Mouse (Mus musculus) liver, postnatal 0 days (tissue): Measurements from ENCODE around the gene Vmn2r111. TPM values are rescaled to one million over a fixed set of nuclear protein-coding genes. Genes with fewer than 3 reads are reported as not detected.
"Not testable (repeated sequence)": the region's sequence is repeated elsewhere in the genome, so short reads cannot be mapped to it uniquely, and the experiment has no call there.

Experiments
- ATAC-seq: fragments of 200-750 bp; cut with Nextera tagmentation; 2 replicates; pipeline ENCODE4 v1.8.0; 2017; ENCODE audit warnings: mild to moderate bottlenecking, moderate library complexity
- DNase-seq: peaks from one replicate; pipeline ENCODE4 v3.0.0-alpha.2; 2016
- H3K27ac ChIP-seq: fragments of 300-500 bp; sonication (generic); 2 replicates; pipeline ENCODE4 v1.5.1; 2014; ENCODE audit warnings: antibody characterized with exemption, moderate library complexity, mild to moderate bottlenecking, low read depth
- H3K27me3 ChIP-seq: fragments of 300-500 bp; sonication (generic); 2 replicates; pipeline ENCODE4 v1.6.1; 2014; ENCODE audit warnings: low read length, control low read depth, mixed read lengths; ENCODE audit not compliant: insufficient read depth
- H3K36me3 ChIP-seq: fragments of 300-500 bp; sonication (generic); replicated peaks from 2 replicates; pipeline ENCODE4 v1.6.1; 2014; ENCODE audit warnings: mild to moderate bottlenecking, control low read depth, low read length, moderate library complexity, mixed read lengths; ENCODE audit not compliant: insufficient read depth
- H3K4me1 ChIP-seq: fragments of 300-500 bp; sonication (generic); 2 replicates; pipeline ENCODE4 v1.6.1; 2014; ENCODE audit warnings: antibody characterized with exemption, mild to moderate bottlenecking, control low read depth; ENCODE audit not compliant: insufficient read depth
- H3K4me2 ChIP-seq: fragments of 300-500 bp; sonication (generic); 2 replicates; pipeline ENCODE4 v1.6.1; 2014; ENCODE audit warnings: low read depth, mild to moderate bottlenecking, low read length, moderate library complexity, mixed read lengths
- H3K4me3 ChIP-seq: fragments of 300-500 bp; sonication (generic); 2 replicates; pipeline ENCODE4 v1.5.1; 2014; ENCODE audit warnings: low read depth, low read length
- H3K9ac ChIP-seq: fragments of 300-500 bp; sonication (generic); replicated peaks from 2 replicates; pipeline ENCODE4 v1.6.1; 2014; ENCODE audit warnings: mild to moderate bottlenecking, moderate library complexity
- H3K9me3 ChIP-seq: fragments of 300-500 bp; sonication (generic); 2 replicates; pipeline ENCODE4 v1.6.1; 2016; ENCODE audit warnings: mild to moderate bottlenecking, control low read depth, low read length, mixed read lengths
- CTCF ChIP-seq: sonication (generic); IDR thresholded peaks from 2 replicates; pipeline ENCODE4 v1.5.1; 2016; ENCODE audit warnings: antibody characterized with exemption, low read depth
- EP300 ChIP-seq: IDR thresholded peaks from 2 replicates; pipeline ENCODE4 v1.6.1; 2016; ENCODE audit warnings: antibody characterized with exemption, low read depth, mild to moderate bottlenecking
- WGBS: fragments of 180-500 bp; shearing (Covaris S2); extraction: QIAGEN DNeasy Blood & Tissue Kit; methylation state at CpG from one replicate; pipeline ENCODE4 v1.1.7; 2014; ENCODE audit not compliant: insufficient replicate concordance; 5-methylcytosine and 5-hydroxymethylcytosine counted together
- polyA plus RNA-seq: library from polyadenylated mRNA; unstranded; fragments of >200 nt; fragmentation: Nextera tagmentation; extraction: Ambion mirVana; gene quantifications from 2 replicates; pipeline ENCODE4 v1.2.1, GENCODE M21; 2015

Gene Vmn2r111
- polyA plus RNA-seq: not detected in 2 replicates

DNA sequence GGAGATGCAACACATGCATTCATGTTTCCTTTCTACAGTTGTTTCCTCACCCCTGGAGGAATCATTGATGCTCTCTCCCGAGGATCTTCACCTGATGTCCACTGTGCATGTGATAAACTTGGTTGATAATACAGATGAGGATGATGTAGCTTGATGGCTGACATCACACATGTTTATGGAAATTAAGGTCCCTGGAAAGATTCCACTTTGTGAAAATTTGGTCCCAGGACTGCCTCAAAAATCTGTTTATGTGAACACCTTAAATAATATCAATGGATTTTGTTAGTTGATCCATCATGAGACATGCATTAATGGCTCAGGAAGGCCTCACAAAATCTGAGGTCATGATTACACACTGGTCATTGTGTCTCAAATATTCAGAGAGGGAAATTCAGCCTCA is at the start of gene Vmn2r111:
Gene Vmn2r111 (minus strand): TSS at position 101 of the 400 bp plus-strand sequence.
- not testable (repeated sequence) for H3K27ac ChIP-seq, H3K9me3 ChIP-seq, H3K27me3 ChIP-seq, ATAC-seq, H3K36me3 ChIP-seq, H3K4me1 ChIP-seq, DNase-seq, H3K4me3 ChIP-seq, H3K9ac ChIP-seq, H3K4me2 ChIP-seq
- 52% methylated on average over 1 of the region's 1 CpGs for WGBS

- not testable (repeated sequence) for H3K9ac ChIP-seq, H3K27ac ChIP-seq, DNase-seq, H3K36me3 ChIP-seq, H3K4me1 ChIP-seq, H3K4me3 ChIP-seq, H3K9me3 ChIP-seq, H3K27me3 ChIP-seq, H3K4me2 ChIP-seq, ATAC-seq
These were observed 27.4 kb upstream of the Vmn2r111 start, which contains the start of gene Vmn2r112 for GRCm38 (mm10) chr17:22600651-22601050. Vmn2r112 (plus strand) TSS chr17:22600951.

DNA sequence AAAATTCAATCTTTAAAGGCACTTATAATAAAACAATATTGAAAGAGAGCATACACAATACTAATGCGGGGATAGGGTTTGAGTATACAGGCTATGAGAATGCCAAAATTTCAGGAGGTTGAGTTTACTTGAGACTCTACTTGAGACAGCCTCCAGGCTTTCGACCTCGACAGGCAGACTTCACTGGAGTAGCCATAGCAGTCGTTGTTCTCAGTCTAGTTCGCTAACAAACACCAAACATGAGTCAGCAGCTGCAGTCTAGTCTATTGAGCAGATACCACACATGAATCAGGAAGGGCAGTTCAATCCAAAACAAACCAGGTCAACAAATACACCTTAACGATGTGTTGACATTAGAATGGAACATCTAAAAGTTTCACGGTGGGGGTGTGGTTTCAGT is 52.8 kb downstream of the Vmn2r111 start:
- WGBS: 75% methylated on average over 7 of the region's 7 CpGs
- not testable (repeated sequence) for H3K9ac ChIP-seq, H3K4me2 ChIP-seq

GRCm38 (mm10) chr17:22520037-22520436 is 53.2 kb downstream of the Vmn2r111 start:
- not testable (repeated sequence) for ATAC-seq, H3K9ac ChIP-seq, H3K4me3 ChIP-seq, H3K4me2 ChIP-seq, H3K27ac ChIP-seq, DNase-seq, H3K27me3 ChIP-seq, H3K36me3 ChIP-seq, H3K4me1 ChIP-seq, H3K9me3 ChIP-seq
- WGBS: 67% methylated on average over 3 of the region's 3 CpGs

More for the DNA sequence above, 52.8 kb downstream of the Vmn2r111 start:
- not testable (repeated sequence) for DNase-seq, ATAC-seq, H3K36me3 ChIP-seq, H3K27ac ChIP-seq, H3K9me3 ChIP-seq, H3K4me3 ChIP-seq, H3K27me3 ChIP-seq, H3K4me1 ChIP-seq

DNA sequence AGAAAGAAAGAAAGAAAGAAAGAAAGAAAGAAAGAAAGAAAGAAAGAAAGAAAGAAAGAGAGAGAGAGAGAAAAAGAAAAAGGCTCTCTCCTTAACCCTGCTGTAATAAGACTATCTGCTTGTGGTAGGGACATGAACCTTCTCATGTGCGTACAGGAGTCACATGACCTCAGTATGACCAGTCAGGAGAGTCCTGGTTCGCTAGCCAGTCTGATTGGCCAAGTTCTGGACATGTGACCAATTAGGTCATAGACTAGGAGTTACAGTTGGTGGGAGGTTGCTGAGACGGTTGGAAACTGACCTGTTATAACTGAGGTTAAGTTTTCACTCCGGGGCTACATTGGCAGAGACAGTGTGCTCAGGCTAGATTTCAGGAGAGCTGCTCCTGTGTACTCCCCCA is 76.2 kb downstream of the Vmn2r111 start:
- H3K27me3 ChIP-seq: no peaks in the 10 kb centered on the region
- no peak for TF ChIP-seq CTCF
- no peak for TF ChIP-seq EP300
- ATAC-seq: no peak
- no peak overlapping the region for H3K9ac ChIP-seq
- H3K9me3 ChIP-seq: no peaks in the 10 kb centered on the region
- no peak overlapping the region for H3K4me2 ChIP-seq
- no peak overlapping the region for H3K27ac ChIP-seq
- no peaks in the 10 kb centered on the region for H3K4me1 ChIP-seq
- DNase-seq: no peak
- WGBS: 72% methylated on average over 4 of the region's 4 CpGs
- H3K36me3 ChIP-seq: no peaks in the 10 kb centered on the region
- no peak overlapping the region for H3K4me3 ChIP-seq

Other genes starting within 250 kb of the Vmn2r111 start
- 4.2 and 4.7 TPM in 2 replicates for gene Zfp944, start 212.1 kb downstream of the Vmn2r111 start, polyA plus RNA-seq
- 3.5 and 3.7 TPM in 2 replicates for gene Zfp758, start 212.0 kb downstream of the Vmn2r111 start, polyA plus RNA-seq
- 2.9 and 3.2 TPM in 2 replicates for gene Zfp946, start 149.3 kb downstream of the Vmn2r111 start, polyA plus RNA-seq
- not detected in 2 replicates for gene Vmn2r112, start 27.5 kb upstream of the Vmn2r111 start, polyA plus RNA-seq